Mouse (Mus musculus) kidney, adult 8-10 months (tissue): Measurements from ENCODE around the gene Plagl1.

Source experiments
- DNase-seq, 2 experiments: peaks; one replicate each; pipeline ENCODE4 v3.0.0; 2022

The Plagl1 gene

DNA sequence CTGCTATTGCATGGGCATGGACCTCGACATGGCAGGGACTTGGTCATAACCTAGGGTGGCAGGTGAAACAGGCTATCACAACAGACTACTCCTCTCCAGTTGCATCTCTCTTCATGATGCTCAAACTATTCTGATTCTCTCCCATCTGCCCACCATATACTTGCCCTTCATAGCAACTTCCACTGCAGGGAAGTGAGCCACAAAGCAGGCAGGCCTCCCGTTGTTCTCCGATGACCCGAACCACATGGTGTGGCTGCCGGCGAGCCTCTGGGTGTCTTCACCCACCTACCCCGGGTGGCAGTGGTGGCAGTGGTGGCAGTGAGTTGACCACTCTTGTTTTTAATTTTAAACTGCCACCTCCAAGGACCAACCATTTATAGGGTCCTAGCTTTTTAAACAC, 75.4 kb downstream of the Plagl1 start:
- DNase-seq = no peak

DNA sequence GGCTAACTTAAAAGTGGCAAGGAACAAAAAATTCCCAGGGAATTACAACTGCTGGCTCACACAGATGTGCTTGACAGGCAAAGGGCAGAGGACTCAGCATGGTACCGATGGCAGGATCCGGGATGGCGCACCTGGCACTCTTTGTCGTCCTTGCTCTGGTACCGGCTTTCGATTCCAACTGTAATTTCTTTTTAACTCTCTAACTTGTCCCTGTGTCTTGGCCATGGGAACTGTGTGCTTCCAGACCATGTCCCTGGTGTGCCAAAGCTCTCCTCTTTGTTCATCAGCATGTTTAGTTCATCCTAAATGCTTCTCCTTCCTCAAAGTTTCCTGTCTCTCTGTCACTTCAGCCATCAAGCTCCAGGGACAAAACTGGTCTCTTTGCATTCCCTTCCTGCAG, 77.6 kb downstream of the Plagl1 start:
- DNase-seq = no peak

DNA sequence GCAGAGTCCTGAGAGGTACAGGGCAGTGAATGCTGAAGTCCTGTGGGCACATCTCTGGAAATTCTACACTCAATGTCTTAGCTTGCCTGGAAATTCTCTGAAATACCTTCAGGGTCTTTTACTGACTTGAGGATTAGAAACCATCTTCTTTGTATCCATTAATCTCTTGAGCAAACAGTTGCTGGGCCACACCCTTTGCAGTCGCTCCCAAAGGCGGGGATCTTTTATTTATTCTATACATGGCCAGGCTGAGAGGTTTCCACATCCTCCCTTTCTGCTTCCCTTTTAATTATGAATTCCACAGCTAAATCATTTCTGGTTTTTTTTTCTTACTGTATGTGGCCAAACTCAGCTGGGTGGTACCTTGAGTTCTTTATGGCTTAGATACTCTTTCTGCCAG, 80.1 kb downstream of the Plagl1 start:
- DNase-seq = no peak

DNA sequence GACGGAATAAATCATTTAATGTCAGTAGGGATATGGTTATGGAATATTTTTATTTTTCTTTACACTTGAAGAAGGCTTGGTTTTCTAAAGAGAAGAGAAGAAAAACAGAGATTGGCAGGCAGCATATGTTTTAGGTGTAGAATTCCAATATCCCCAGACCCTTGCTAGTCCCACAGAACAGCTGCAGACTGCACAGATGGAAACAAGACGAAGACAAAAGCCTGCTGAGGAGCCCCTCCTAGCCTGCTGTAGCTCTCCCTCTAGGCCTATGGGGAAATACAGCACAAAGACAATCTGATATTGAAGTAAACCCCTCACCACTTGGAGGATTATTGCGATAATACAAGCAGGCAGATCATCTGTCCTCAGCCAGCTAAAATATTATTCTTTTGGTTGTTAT, 90.1 kb downstream of the Plagl1 start:
- no peak for DNase-seq

DNA sequence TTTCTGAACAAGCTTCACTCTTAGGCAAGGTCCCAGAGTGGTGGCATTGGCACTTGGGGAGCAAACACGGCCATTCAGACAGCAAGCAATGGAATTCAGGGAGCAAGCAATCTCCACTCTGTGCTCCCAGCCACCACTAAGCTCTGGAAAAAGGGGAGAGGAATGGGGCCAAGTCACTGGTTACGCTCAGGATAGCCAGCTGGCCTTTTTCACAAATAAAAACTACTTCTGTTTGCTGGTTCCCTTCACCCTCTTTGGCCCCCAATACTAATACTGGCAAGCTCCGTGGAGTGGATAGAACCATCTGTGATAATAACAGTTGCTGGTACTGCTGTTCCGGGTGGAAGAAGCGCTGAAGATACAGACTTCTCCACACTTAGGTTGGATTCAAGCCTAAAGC, 91.0 kb downstream of the Plagl1 start:
- peak in 1 of 2 experiments; percentile 3 for DNase-seq

DNA sequence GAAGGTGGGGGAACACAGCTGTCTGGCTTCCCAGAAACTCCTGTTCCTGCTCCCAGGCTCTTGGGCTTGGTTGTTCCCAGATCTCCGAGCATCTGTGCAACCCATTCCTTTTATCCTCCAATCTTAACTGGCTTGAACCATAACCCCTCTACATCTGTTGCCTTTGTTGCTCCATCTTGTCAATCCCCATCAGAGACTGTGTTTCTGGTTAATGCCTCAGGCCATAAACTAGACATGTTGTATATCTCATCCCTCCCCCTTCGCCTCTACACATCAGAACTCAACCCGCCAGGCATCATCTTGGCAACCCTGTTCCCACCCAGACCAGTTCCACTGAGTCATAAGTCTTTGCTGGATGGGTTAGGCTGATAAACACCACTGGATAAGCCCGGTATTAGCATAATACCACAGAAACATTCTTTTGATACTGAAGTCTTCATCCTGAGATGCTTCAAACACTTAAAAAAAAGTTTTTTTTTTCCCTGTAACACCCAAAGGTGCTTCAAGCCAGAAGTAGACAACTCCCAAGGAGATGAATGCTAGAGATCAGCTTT, 92.6 kb downstream of the Plagl1 start:
- DNase-seq = no peak

DNA sequence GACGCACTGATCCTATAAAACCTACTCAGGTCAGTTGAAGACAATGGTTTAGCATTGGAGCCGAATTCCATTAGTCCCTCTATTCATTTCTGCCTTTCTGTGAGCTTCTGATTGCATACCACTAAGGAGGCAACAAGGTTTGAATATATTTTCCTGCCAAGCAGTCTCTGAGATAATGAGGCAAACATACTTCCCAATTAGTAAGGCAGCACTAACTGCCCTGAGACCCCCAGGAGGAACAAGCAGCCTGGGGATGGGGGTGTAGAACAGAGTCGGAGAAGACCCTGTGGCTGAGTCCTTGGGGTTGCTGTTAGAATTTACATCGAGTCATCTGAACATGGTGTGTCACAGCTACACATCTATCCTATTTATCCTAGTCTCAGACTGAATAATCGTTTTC, 95.1 kb downstream of the Plagl1 start:
- no peak for DNase-seq

GRCm38 (mm10) chr10:13160913-13161312, 100.6 kb downstream of the Plagl1 start:
- no peak for DNase-seq

- DNase-seq = no peak
Observed at GRCm38 (mm10) chr10:13162031-13162430, 101.7 kb downstream of the Plagl1 start.

GRCm38 (mm10) chr10:13168461-13168860, 108.2 kb downstream of the Plagl1 start:
- DNase-seq = no peak

GRCm38 (mm10) chr10:13170739-13171448, 110.6 kb downstream of the Plagl1 start:
- no peak for DNase-seq

DNA sequence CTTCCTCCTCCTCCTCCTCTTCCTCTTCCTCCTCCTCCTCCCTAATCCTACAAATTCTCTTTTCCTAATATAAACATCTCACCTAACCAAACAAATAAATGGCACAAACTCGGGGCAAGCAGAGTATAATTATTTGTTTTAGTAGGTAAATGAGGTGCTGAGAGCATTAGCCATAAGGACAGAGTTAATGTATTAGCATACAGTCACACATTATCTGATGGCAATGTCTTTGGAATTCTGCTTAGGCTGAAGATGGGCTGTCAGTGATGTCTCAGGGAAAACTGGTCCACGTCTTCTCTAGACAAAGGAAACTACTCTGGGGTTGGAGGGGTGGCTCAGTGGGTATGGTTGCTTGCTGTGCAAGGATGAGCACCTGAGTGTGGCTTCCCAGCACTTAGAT, 111.2 kb downstream of the Plagl1 start:
- DNase-seq = no peak

GRCm38 (mm10) chr10:13172798-13173221, 112.5 kb downstream of the Plagl1 start:
- DNase-seq = no peak

GRCm38 (mm10) chr10:13175866-13176265, 115.6 kb downstream of the Plagl1 start:
- no peak for DNase-seq

DNA sequence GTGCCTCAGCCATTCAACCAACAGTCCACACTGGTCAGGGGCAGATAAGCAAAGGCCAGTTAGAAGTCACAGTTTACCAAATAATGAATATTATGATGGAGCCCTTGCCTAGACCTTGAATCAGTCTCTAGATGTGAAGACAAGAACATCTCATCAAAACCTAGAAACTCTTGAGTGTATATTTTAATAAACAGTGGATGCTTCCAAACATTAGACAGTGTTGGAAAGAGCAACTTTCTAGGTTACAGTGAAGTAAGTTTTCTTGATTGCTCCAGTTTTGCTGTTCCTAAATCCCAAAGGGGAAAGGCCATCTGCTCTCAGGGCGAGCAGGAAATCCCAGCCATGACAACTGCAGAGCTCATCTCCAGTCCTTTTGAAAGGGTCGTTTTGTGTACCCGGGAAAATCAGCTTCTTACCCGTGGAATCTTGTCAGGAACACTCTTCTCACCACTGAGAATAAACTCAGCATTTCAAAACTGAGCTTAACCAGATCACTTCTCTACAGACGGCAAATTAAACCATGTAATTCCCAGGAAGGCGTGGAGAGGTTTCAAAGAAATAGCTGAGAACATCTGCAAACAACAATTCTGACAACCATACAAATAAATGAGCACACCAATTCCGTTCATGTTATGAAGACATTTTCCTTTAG, 117.8 kb downstream of the Plagl1 start, which contains the start of gene Zc2hc1b:
Gene Zc2hc1b (minus strand): TSS at position 51 of the 652 bp plus-strand sequence.
- DNase-seq = no peak

GRCm38 (mm10) chr10:13180211-13180610, 119.9 kb downstream of the Plagl1 start:
- no peak for DNase-seq
